Mouse (Mus musculus) lung, adult 2 months (tissue): ENCODE measurements at regions not wholly inside any gene's neighbourhood (a gene's known extent, or its start where the extent isn't known, plus 50 kb on each side); places are given as distances from the start of the nearest gene placed in this dataset.

Experiments used
- DNase-seq: peaks from one replicate; pipeline ENCODE4 v3.0.0; 2022
- H3K4me1 ChIP-seq: fragments of 200-500 bp; 2 replicates; pipeline ENCODE4 v1.6.1; 2011; ENCODE audit warnings: low read length; ENCODE audit not compliant: control insufficient read depth, insufficient read depth
- H3K4me3 ChIP-seq: fragments of 200-500 bp; replicated peaks from 2 replicates; pipeline ENCODE3; 2011; ENCODE audit warnings: low read depth, mild to moderate bottlenecking, control low read depth, low read length; ENCODE audit errors: extremely low read depth
- CTCF ChIP-seq: fragments of 200-500 bp; IDR thresholded peaks from 2 replicates; pipeline ENCODE4 v1.5.1; 2011; ENCODE audit warnings: mild to moderate bottlenecking, low read length, control low read depth; ENCODE audit not compliant: insufficient read depth
- POLR2A ChIP-seq: fragments of 200-500 bp; IDR thresholded peaks from 2 replicates; pipeline ENCODE4 v1.6.1; 2011; ENCODE audit warnings: low read depth, mild to moderate bottlenecking, control low read depth, low read length, borderline replicate concordance; ENCODE audit errors: extremely low read depth
- WGBS: fragments of 180-500 bp; shearing (Covaris S2); methylation state at CpG from one replicate; pipeline ENCODE4 v1.1.7; 2018; 5-methylcytosine and 5-hydroxymethylcytosine counted together

- WGBS = 64% methylated on average over 3 of the region's 3 CpGs
- TF ChIP-seq POLR2A (no peak), CTCF (no peak)
- no peaks in the 10 kb centered on the region for H3K4me1 ChIP-seq
- no peak for DNase-seq
- no peak overlapping the region for H3K4me3 ChIP-seq
Measured at GRCm38 (mm10) chr12:10638591-10638990, 248.0 kb downstream of the Rdh14 start.

GRCm38 (mm10) chr12:10654466-10655184 lies 264.1 kb downstream of the Rdh14 start:
- no peak for DNase-seq
- no peaks in the 10 kb centered on the region for H3K4me1 ChIP-seq
- TF ChIP-seq CTCF (no peak), POLR2A (no peak)
- no peak overlapping the region for H3K4me3 ChIP-seq
- 62% methylated on average over 6 of the region's 6 CpGs for WGBS

- DNase-seq = no peak
- Histone ChIP-seq H3K4me1 (no peaks in the 10 kb centered on the region), H3K4me3 (no peak overlapping the region)
- TF ChIP-seq POLR2A (no peak), CTCF (no peak)
Measured at GRCm38 (mm10) chr12:10655185-10655544, 264.6 kb downstream of the Rdh14 start.

GRCm38 (mm10) chr12:10658826-10659225 lies 268.3 kb downstream of the Rdh14 start:
- Histone ChIP-seq H3K4me1 (no peaks in the 10 kb centered on the region), H3K4me3 (no peak overlapping the region)
- WGBS = 58% methylated on average over 2 of the region's 2 CpGs
- no peak for DNase-seq
- no peak for TF ChIP-seq CTCF
- no peak for TF ChIP-seq POLR2A

GRCm38 (mm10) chr12:10686747-10687146 lies 296.2 kb downstream of the Rdh14 start:
- no peak for DNase-seq
- TF ChIP-seq POLR2A (no peak), CTCF (no peak)
- Histone ChIP-seq H3K4me1 (no peaks in the 10 kb centered on the region), H3K4me3 (no peak overlapping the region)
- 88% methylated on average over 4 of the region's 4 CpGs for WGBS
